Mouse (Mus musculus): ENCODE results near the gene Scn8a.

- TF ChIP-seq POLR2A (IDR thresholded peaks at IDR 0.05; ENCODE audit: insufficient read depth, low read depth, low read length) (no peak), CTCF (IDR thresholded peaks at IDR 0.05; ENCODE audit: insufficient read depth, low read depth, low read length) (no peak)
Observed at GRCm38 (mm10) chr15:101075150-101075549, 205.5 kb downstream of the Scn8a start.

Measured in olfactory bulb, adult 2 months (tissue).